Mouse (Mus musculus) CH12.LX (cell line): ENCODE data around the gene Olfr221.
A peak's percentile ranks its signal among the peaks of the same experiment; 100 is the strongest.

ENCODE experiments used
- CHD1 ChIP-seq: IDR thresholded peaks from 2 replicates; pipeline ENCODE4 v1.6.1; 2012; ENCODE audit warnings: low read depth, low read length, improper control_type of control experiment, inconsistent platforms
- CTCF ChIP-seq, 2 experiments: IDR thresholded peaks in 1 of 2; conservative IDR thresholded peaks in 1 of 2; 2 replicates each; pipeline ENCODE4 v1.5.1; 2011 to 2012; ENCODE audit warnings: low read depth in 2 of 2, low read length in 2 of 2, improper control_type of control experiment in 1 of 2, inconsistent platforms in 1 of 2, mild to moderate bottlenecking in 1 of 2, moderate library complexity in 1 of 2
- KAT2A ChIP-seq: IDR thresholded peaks from 2 replicates; pipeline ENCODE4 v1.6.1; 2012; ENCODE audit warnings: low read length, improper control_type of control experiment, inconsistent platforms; ENCODE audit not compliant: insufficient replicate concordance
- MAFK ChIP-seq: IDR thresholded peaks from 2 replicates; pipeline ENCODE4 v1.6.1; 2011; ENCODE audit warnings: low read length, improper control_type of control experiment; ENCODE audit not compliant: insufficient replicate concordance
- NELFE ChIP-seq: IDR thresholded peaks from 2 replicates; pipeline ENCODE4 v1.6.1; 2011; ENCODE audit warnings: low read depth, low read length, improper control_type of control experiment
- SMC3 ChIP-seq: IDR thresholded peaks from 2 replicates; pipeline ENCODE4 v1.6.1; 2011; ENCODE audit warnings: low read depth, low read length, improper control_type of control experiment
- USF1 ChIP-seq: IDR thresholded peaks from 2 replicates; pipeline ENCODE4 v1.6.1; 2014; ENCODE audit warnings: low read depth, mild to moderate bottlenecking, inconsistent platforms, low read length, improper control_type of control experiment

DNA sequence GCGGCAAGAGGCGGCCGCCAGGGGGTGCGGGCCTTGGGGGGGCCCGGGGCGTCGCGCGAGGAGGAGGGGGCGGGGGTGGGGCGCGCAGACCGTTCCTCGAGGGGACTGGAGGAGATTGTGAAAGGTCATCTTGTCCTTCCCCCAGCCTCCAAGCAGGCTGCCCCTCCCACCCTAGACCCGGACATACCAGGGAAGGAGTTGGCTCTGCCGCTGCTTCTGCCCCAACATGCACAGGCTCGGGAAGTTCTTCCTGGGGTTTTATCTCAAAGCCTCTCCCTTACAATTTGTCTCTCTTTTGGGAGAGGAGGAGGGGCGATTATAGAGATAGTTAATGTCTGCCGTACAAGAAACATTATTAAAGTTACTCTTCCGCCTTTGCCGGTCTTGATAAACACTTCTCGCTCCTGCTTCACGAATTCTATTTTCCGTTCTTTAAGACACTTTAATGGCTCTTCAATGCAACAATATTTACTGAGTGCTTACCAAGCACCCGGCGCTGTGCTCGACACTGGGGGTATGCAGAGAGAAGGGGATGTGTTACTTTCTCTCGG, 27.4 kb downstream of the Olfr221 start:
- TF ChIP-seq CHD1 = no peak
- TF ChIP-seq KAT2A = no peak
- TF ChIP-seq SMC3 = no peak
- TF ChIP-seq USF1 = no peak
- no peak for TF ChIP-seq CTCF (conservative IDR thresholded peaks at IDR 0.05 in 1 of 2, IDR thresholded peaks at IDR 0.05 in 1 of 2; ENCODE audit: low read depth in 2 of 2, low read length in 2 of 2)
- no peak for TF ChIP-seq MAFK
- TF ChIP-seq NELFE = 0 out of 2 replicates have a peak, but pooled peaks have one; percentile 23
